Comparison of ENCODE assay signal across 11 mouse cellular contexts in the genomic region with DNA sequence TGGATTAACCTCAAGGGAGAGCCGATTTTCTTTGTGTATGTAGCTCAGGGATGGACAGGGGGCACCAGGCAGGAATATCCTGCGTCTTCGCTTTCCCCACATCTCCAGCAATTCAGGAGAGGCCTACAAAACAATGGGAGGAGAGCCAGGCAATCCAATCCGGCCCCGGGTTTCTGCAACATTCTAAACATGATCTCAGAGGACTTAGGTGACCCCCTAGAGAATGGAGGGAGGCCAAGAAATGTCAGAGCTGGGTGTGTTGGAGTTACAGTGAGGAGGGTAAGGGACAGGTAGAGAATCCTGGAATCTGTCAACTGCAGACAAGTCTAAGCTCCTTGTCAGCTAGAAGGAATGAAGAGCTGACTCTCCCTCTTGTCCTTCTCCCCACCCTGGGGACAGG. TPM values are rescaled to one million over a fixed set of nuclear protein-coding genes. Genes with fewer than 3 reads are reported as not detected.
A peak's percentile ranks its signal among the peaks of the same experiment; 100 is the strongest.
DNase-seq lines count a peak whose midpoint lies in the region; ATAC-seq and TF ChIP-seq lines count a peak whose summit lies in the region.
"Had no signal": no experiment of that assay in that cellular context is flagged by ENCODE, and none has a peak within 500 bp of the region (broad histone marks: within the 10 kb centered on the region; RNA-seq: fewer than 3 reads in every experiment).

No protein-coding gene starts in this region.

- H3K9ac ChIP-seq in kidney, embryonic 14.5 days (ENCODE audit: low read depth, low read length): no peak overlapping the region
- H3K9ac ChIP-seq in embryonic facial prominence, embryonic 12.5 days: no peak overlapping the region
- no peak overlapping the region for H3K9ac ChIP-seq in limb, embryonic 14.5 days (ENCODE audit: low read depth, low read length, severe bottlenecking)
- H3K9ac ChIP-seq: lung, embryonic 15.5 days had no signal

- ATAC-seq in kidney, embryonic 14.5 days (ENCODE audit: low FRiP score, low TSS enrichment): no peak
- ATAC-seq in embryonic facial prominence, embryonic 12.5 days (ENCODE audit: insufficient number of reproducible peaks, insufficient read depth, low FRiP score, low TSS enrichment): no peak
- no peak for ATAC-seq in limb, embryonic 14.5 days (ENCODE audit: low FRiP score, low read depth)

- no peak for DNase-seq in kidney, adult 18-20 months
- DNase-seq in NIH3T3 (ENCODE audit: low read depth): peak; percentile 72
- DNase-seq in limb, embryonic 14.5 days (ENCODE audit: low spot score): no peak
- DNase-seq in cerebellum, adult 11 months: no peak
- DNase-seq in frontal cortex, adult 2 months (ENCODE audit: extremely low spot score in 1 of 2, low spot score in 1 of 2): no peak
- DNase-seq: cerebellum, adult 8-10 months; heart, postnatal 4 days; kidney, adult 8-10 months had no signal

- peaks cover 40% of the 10 kb centered on the region for H3K4me1 ChIP-seq in kidney, embryonic 14.5 days (ENCODE audit: control insufficient read depth, insufficient read depth, low read length)
- H3K4me1 ChIP-seq in embryonic facial prominence, embryonic 12.5 days: peaks cover 53% of the 10 kb centered on the region
- peaks cover 45% of the 10 kb centered on the region for H3K4me1 ChIP-seq in limb, embryonic 14.5 days (ENCODE audit: control insufficient read depth, insufficient read depth, low read length)

- H3K4me2 ChIP-seq in kidney, embryonic 14.5 days (replicated peaks; ENCODE audit: low read depth, low read length): no peak overlapping the region
- no peak overlapping the region for H3K4me2 ChIP-seq in embryonic facial prominence, embryonic 12.5 days (replicated peaks)
- no peak overlapping the region for H3K4me2 ChIP-seq in limb, embryonic 14.5 days (replicated peaks; ENCODE audit: low read depth, low read length, severe bottlenecking)
- H3K4me2 ChIP-seq: lung, embryonic 15.5 days had no signal

- H3K27me3 ChIP-seq in kidney, embryonic 14.5 days (ENCODE audit: control insufficient read depth, insufficient read depth, low read length): no peaks in the 10 kb centered on the region
- H3K27me3 ChIP-seq in embryonic facial prominence, embryonic 12.5 days: no peaks in the 10 kb centered on the region
- no peaks in the 10 kb centered on the region for H3K27me3 ChIP-seq in limb, embryonic 14.5 days (ENCODE audit: control insufficient read depth, insufficient read depth, low read length)
- H3K27me3 ChIP-seq: lung, embryonic 15.5 days had no signal

- H3K27ac ChIP-seq in kidney, embryonic 14.5 days (ENCODE audit: low read depth, low read length): peak overlapping the region; percentile 80; the same call in 1 of the 2 replicates
- H3K27ac ChIP-seq in embryonic facial prominence, embryonic 12.5 days: peak overlapping the region; percentile 76
- H3K27ac ChIP-seq in limb, embryonic 14.5 days (replicated peaks; ENCODE audit: low read depth, low read length): peak overlapping the region; percentile 87

- H3K9me3 ChIP-seq in kidney, embryonic 14.5 days (ENCODE audit: control insufficient read depth, low read length): no peaks in the 10 kb centered on the region
- H3K9me3 ChIP-seq in embryonic facial prominence, embryonic 12.5 days: no peaks in the 10 kb centered on the region
- H3K9me3 ChIP-seq in limb, embryonic 14.5 days (ENCODE audit: control insufficient read depth, low read length): no peaks in the 10 kb centered on the region
- H3K9me3 ChIP-seq: lung, embryonic 15.5 days had no signal

- H3K36me3 ChIP-seq in kidney, embryonic 14.5 days (ENCODE audit: control insufficient read depth, insufficient read depth, low read length): no peaks in the 10 kb centered on the region
- H3K36me3 ChIP-seq in embryonic facial prominence, embryonic 12.5 days: no peaks in the 10 kb centered on the region
- H3K36me3 ChIP-seq in limb, embryonic 14.5 days (ENCODE audit: control insufficient read depth, insufficient read depth, low read length): no peaks in the 10 kb centered on the region
- H3K36me3 ChIP-seq: lung, embryonic 15.5 days had no signal

- TF ChIP-seq POLR2A in limb, embryonic 14.5 days (IDR thresholded peaks at IDR 0.05; ENCODE audit: borderline replicate concordance, extremely low read depth, insufficient read depth, insufficient read length): no peak

- no peak overlapping the region for H3K4me3 ChIP-seq in kidney, embryonic 14.5 days (ENCODE audit: low read length)
- no peak overlapping the region for H3K4me3 ChIP-seq in embryonic facial prominence, embryonic 12.5 days
- no peak overlapping the region for H3K4me3 ChIP-seq in limb, embryonic 14.5 days (replicated peaks; ENCODE audit: low read length)
- H3K4me3 ChIP-seq: lung, embryonic 15.5 days had no signal

- WGBS in kidney, embryonic 14.5 days: 65% methylated on average over 5 of the region's 5 CpGs
- WGBS in embryonic facial prominence, embryonic 12.5 days: 77% methylated on average over 5 of the region's 5 CpGs
- 81% methylated on average over 5 of the region's 5 CpGs for WGBS in limb, embryonic 14.5 days

RNA-seq across cellular contexts. Expression of a gene that starts 35.9 kb away (rescaled TPM):
- 51.1 and 52.4 TPM in 2 replicates for polyA plus RNA-seq in kidney, embryonic 14.5 days (2014; fragmentation: Nextera tagmentation; extraction: Ambion mirVana)
- 316 and 347 TPM in 2 replicates for polyA plus RNA-seq in embryonic facial prominence, embryonic 12.5 days (2016; fragmentation: Nextera tagmentation; extraction: Ambion mirVana)
- 2,661 and 2,964 TPM in 2 replicates for polyA plus RNA-seq in limb, embryonic 14.5 days (2012; rRNA removed)
- polyA plus RNA-seq in limb, embryonic 14.5 days (2014; fragmentation: Nextera tagmentation; extraction: Ambion mirVana): 487 and 640 TPM in 2 replicates
- 2.9 and 3.1 TPM in 2 replicates for polyA plus RNA-seq in frontal cortex, adult 2 months (2012; rRNA removed)

Comparison
In these comparisons a context has a peak if more than half of its experiments do, and no peak if none do; other contexts are left out.
1. RNA of a gene that starts 35.9 kb away (polyA plus RNA-seq): 487 to 2,964 TPM in limb, embryonic 14.5 days, 316 to 347 TPM in embryonic facial prominence, embryonic 12.5 days and 51.1 to 52.4 TPM in kidney, embryonic 14.5 days; 2.9 to 3.1 TPM in frontal cortex, adult 2 months; every median in the first group is over 10 times any median in the second.
2. Peak in every context shown above with its lines, with median percentiles within 50 percentile points of each other: H3K27ac ChIP-seq.